Mouse (Mus musculus) G1E (cell line): ENCODE measurements around the gene Arpc3. TPM values are rescaled to one million over a fixed set of nuclear protein-coding genes. Genes with fewer than 3 reads are reported as not detected.

Experiments used
- ATAC-seq: 2 replicates; pipeline ENCODE4 v1.8.0; 2016; ENCODE audit warnings: mild to moderate bottlenecking; ENCODE audit not compliant: insufficient number of reproducible peaks, poor library complexity, low FRiP score, severe bottlenecking; ENCODE audit errors: extremely low read depth
- DNase-seq: peaks from one replicate; pipeline ENCODE4 v3.0.0; 2012; ENCODE audit warnings: low spot score
- H3K27me3 ChIP-seq: 2 replicates; pipeline ENCODE4 v1.6.1; 2012; ENCODE audit warnings: mild to moderate bottlenecking, low read length, inconsistent platforms; ENCODE audit not compliant: insufficient read depth
- H3K36me3 ChIP-seq: replicated peaks from 2 replicates; pipeline ENCODE3; 2012; ENCODE audit warnings: mild to moderate bottlenecking, inconsistent platforms
- H3K4me1 ChIP-seq: 2 replicates; pipeline ENCODE4 v1.6.1; 2012; ENCODE audit warnings: low read depth, low read length, inconsistent platforms, mixed read lengths; ENCODE audit not compliant: insufficient read depth
- H3K4me3 ChIP-seq: 2 replicates; pipeline ENCODE4 v1.5.1; 2012; ENCODE audit warnings: low read depth, mild to moderate bottlenecking, inconsistent platforms, low read length, moderate library complexity, mixed read lengths
- H3K9me3 ChIP-seq: replicated peaks from 2 replicates; pipeline ENCODE4 v1.6.1; 2012; ENCODE audit warnings: inconsistent platforms
- CTCF ChIP-seq: IDR thresholded peaks from 2 replicates; pipeline ENCODE4 v1.5.1; 2012; ENCODE audit warnings: low read depth, low read length, inconsistent platforms, mixed read lengths
- GATA1 ChIP-seq: IDR thresholded peaks from 2 replicates; pipeline ENCODE4 v1.6.1; 2012; ENCODE audit warnings: borderline replicate concordance, low read length, inconsistent platforms, mixed read lengths
- GATA2 ChIP-seq: IDR thresholded peaks from 2 replicates; pipeline ENCODE4 v1.6.1; 2012; ENCODE audit warnings: low read depth, low read length, inconsistent platforms, borderline replicate concordance
- POLR2AphosphoS5 ChIP-seq: IDR thresholded peaks from 2 replicates; pipeline ENCODE4 v1.6.1; 2012; ENCODE audit warnings: low read depth, low read length, inconsistent platforms; ENCODE audit not compliant: insufficient replicate concordance
- TAL1 ChIP-seq: conservative IDR thresholded peaks from 2 replicates; pipeline ENCODE4 v1.6.1; 2012; ENCODE audit warnings: low read depth, low read length, inconsistent platforms, mixed read lengths
- polyA plus RNA-seq: library from polyadenylated mRNA; stranded (reverse); fragments of >175 nt; gene quantifications from 2 replicates; pipeline ENCODE4 v1.2.3, GENCODE M21; 2012
- total RNA-seq, 2 experiments: library from RNA; stranded (forward) in 1 of 2; stranded (reverse) in 1 of 2; fragments of 200-1000 nt in 1 of 2; fragments of >200 nt in 1 of 2; fragmentation: Nextera tagmentation in 1 of 2; gene quantifications; 2 replicates each; pipeline ENCODE4 v1.2.3; 2014 to 2017

Gene Arpc3
- total and polyA plus RNA-seq, 3 experiments, result 47.6 to 715 (median 112) TPM

DNA sequence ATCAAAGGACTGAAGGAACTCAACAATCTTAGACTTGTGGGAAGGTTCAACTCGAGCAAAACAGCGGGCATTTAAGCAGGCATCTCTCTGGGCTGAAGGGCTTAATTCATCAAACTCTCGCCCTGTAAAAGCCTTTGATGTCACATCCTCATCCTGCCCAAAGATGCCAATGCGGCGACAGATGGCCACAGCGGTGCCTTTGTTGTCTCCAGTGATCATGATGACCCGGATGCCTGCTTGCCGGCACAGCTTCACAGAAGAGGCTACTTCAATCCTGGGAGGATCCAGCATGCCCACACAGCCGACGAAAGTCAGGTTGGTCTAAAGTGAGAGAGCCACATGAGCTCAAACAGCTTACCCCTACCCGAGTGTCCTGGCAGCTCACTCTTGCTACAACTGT, 69.0 kb downstream of the Arpc3 start:
- H3K4me1 ChIP-seq, result peaks cover 3% of the 10 kb centered on the region; the same call in 1 of the 2 replicates
- H3K36me3 ChIP-seq, result peaks cover 100% of the 10 kb centered on the region
- no peaks in the 10 kb centered on the region for H3K27me3 ChIP-seq
- H3K4me3 ChIP-seq, result no peak overlapping the region
- H3K9me3 ChIP-seq, result no peaks in the 10 kb centered on the region
- DNase-seq, result no peak
- TF ChIP-seq GATA2, result no peak
- TF ChIP-seq TAL1, result no peak
- no peak for TF ChIP-seq GATA1
- TF ChIP-seq POLR2AphosphoS5, result no peak
- TF ChIP-seq CTCF, result no peak
- no peak for ATAC-seq

DNA sequence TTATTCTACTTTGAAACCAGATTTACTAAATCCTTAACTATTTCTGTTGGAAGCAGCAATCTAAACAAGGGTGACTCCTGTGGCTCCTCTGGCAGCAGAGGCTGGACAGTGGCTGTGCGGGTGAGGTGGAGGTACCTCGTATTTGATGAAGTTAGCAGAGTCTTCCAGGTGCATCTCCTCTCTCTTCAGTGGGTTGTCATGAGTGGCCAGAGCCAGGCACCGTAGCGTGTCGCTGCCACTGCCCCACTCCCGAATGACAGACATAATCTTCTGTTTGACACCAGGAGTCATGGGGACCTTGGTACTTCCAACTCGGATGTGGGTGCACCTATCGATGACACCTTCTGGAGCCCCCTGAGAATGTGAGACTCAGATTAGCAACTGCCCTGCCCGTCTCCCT, 69.8 kb downstream of the Arpc3 start:
- Histone ChIP-seq H3K9me3 (no peaks in the 10 kb centered on the region), H3K36me3 (peaks cover 100% of the 10 kb centered on the region), H3K4me3 (no peak overlapping the region), H3K4me1 (peaks cover 3% of the 10 kb centered on the region; the same call in 1 of the 2 replicates), H3K27me3 (no peaks in the 10 kb centered on the region)
- TF ChIP-seq CTCF (no peak), GATA1 (no peak), TAL1 (no peak), POLR2AphosphoS5 (no peak), GATA2 (no peak)
- DNase-seq, result no peak
- no peak for ATAC-seq

Other genes with a start within 250 kb of the Arpc3 start
- 269 and 270 TPM in 2 replicates for gene Ppp1cc, start 233.6 kb upstream of the Arpc3 start, total RNA-seq (2014; fragmentation: Nextera tagmentation)
- 293 and 329 TPM in 2 replicates for gene Ppp1cc, start 233.6 kb upstream of the Arpc3 start, total RNA-seq (2017)
- 148 and 214 TPM in 2 replicates for gene Ppp1cc, start 233.6 kb upstream of the Arpc3 start, polyA plus RNA-seq
- 0.24 and 1.6 TPM in 2 replicates for gene Hvcn1, start 185.1 kb upstream of the Arpc3 start, total RNA-seq (2014; fragmentation: Nextera tagmentation)
- 0.06 and 0.27 TPM in 2 replicates for gene Hvcn1, start 185.1 kb upstream of the Arpc3 start, total RNA-seq (2017)
- gene Hvcn1, start 185.1 kb upstream of the Arpc3 start, polyA plus RNA-seq, result 0.20 and 0.27 TPM in 2 replicates
- 10.2 and 10.9 TPM in 2 replicates for gene Tctn1, start 127.4 kb upstream of the Arpc3 start, total RNA-seq (2014; fragmentation: Nextera tagmentation)
- gene Tctn1, start 127.4 kb upstream of the Arpc3 start, total RNA-seq (2017), result 5.0 and 6.3 TPM in 2 replicates
- 12.0 TPM in 2 replicates for gene Tctn1, start 127.4 kb upstream of the Arpc3 start, polyA plus RNA-seq
- gene Pptc7, start 107.5 kb upstream of the Arpc3 start, total RNA-seq (2014; fragmentation: Nextera tagmentation), result 11.3 and 12.5 TPM in 2 replicates
- gene Pptc7, start 107.5 kb upstream of the Arpc3 start, total RNA-seq (2017), result 15.3 and 16.7 TPM in 2 replicates
- 10.6 and 11.4 TPM in 2 replicates for gene Pptc7, start 107.5 kb upstream of the Arpc3 start, polyA plus RNA-seq
- 47.3 and 48.3 TPM in 2 replicates for gene Rad9b, start 37.6 kb upstream of the Arpc3 start, total RNA-seq (2014; fragmentation: Nextera tagmentation)
- 17.3 and 20.8 TPM in 2 replicates for gene Rad9b, start 37.6 kb upstream of the Arpc3 start, total RNA-seq (2017)
- 0.85 and 2.8 TPM in 2 replicates for gene Rad9b, start 37.6 kb upstream of the Arpc3 start, polyA plus RNA-seq
- gene Vps29, start 37.5 kb upstream of the Arpc3 start, total RNA-seq (2014; fragmentation: Nextera tagmentation), result 147 and 207 TPM in 2 replicates
- 228 and 249 TPM in 2 replicates for gene Vps29, start 37.5 kb upstream of the Arpc3 start, total RNA-seq (2017)
- 9.8 and 13.5 TPM in 2 replicates for gene Vps29, start 37.5 kb upstream of the Arpc3 start, polyA plus RNA-seq
- gene Gpn3, start 20.0 kb upstream of the Arpc3 start, total RNA-seq (2014; fragmentation: Nextera tagmentation), result 55.2 and 59.0 TPM in 2 replicates
- gene Gpn3, start 20.0 kb upstream of the Arpc3 start, total RNA-seq (2017), result 52.6 and 55.2 TPM in 2 replicates
- 46.4 and 48.8 TPM in 2 replicates for gene Gpn3, start 20.0 kb upstream of the Arpc3 start, polyA plus RNA-seq
- gene Fam216a, start 19.5 kb upstream of the Arpc3 start, total RNA-seq (2014; fragmentation: Nextera tagmentation), result 46.5 and 61.5 TPM in 2 replicates
- gene Fam216a, start 19.5 kb upstream of the Arpc3 start, total RNA-seq (2017), result 53.4 and 61.1 TPM in 2 replicates
- gene Fam216a, start 19.5 kb upstream of the Arpc3 start, polyA plus RNA-seq, result 69.9 and 93.7 TPM in 2 replicates
- 24.5 and 25.2 TPM in 2 replicates for gene Anapc7, start 29.8 kb downstream of the Arpc3 start, total RNA-seq (2014; fragmentation: Nextera tagmentation)
- 26.1 and 34.2 TPM in 2 replicates for gene Anapc7, start 29.8 kb downstream of the Arpc3 start, total RNA-seq (2017)
- gene Anapc7, start 29.8 kb downstream of the Arpc3 start, polyA plus RNA-seq, result 14.7 and 21.8 TPM in 2 replicates
- 61.6 and 74.4 TPM in 2 replicates for gene Atp2a2, start 110.3 kb downstream of the Arpc3 start, total RNA-seq (2014; fragmentation: Nextera tagmentation)
- gene Atp2a2, start 110.3 kb downstream of the Arpc3 start, total RNA-seq (2017), result 62.6 and 73.6 TPM in 2 replicates
- 39.8 and 47.5 TPM in 2 replicates for gene Atp2a2, start 110.3 kb downstream of the Arpc3 start, polyA plus RNA-seq
- 22.9 and 25.3 TPM in 2 replicates for gene Ift81, start 222.6 kb downstream of the Arpc3 start, total RNA-seq (2014; fragmentation: Nextera tagmentation)
- 15.9 and 18.0 TPM in 2 replicates for gene Ift81, start 222.6 kb downstream of the Arpc3 start, total RNA-seq (2017)
- gene Ift81, start 222.6 kb downstream of the Arpc3 start, polyA plus RNA-seq, result 1.5 and 1.8 TPM in 2 replicates